Mouse (Mus musculus): Measurements from ENCODE around the gene Fam213a. TPM values are rescaled to one million over a fixed set of nuclear protein-coding genes. Genes with fewer than 3 reads are reported as not detected.

Fam213a gene
- polyA plus RNA-seq, 1 experiment from 2014 or later = 67.9 TPM

- Histone ChIP-seq H3K9me3 (replicated peaks) (no peaks in the 10 kb centered on the region), H3K27ac (peak overlapping the region; percentile 81), H3K4me3 (replicated peaks) (no peak overlapping the region), H3K4me1 (replicated peaks) (peaks cover 37% of the 10 kb centered on the region), H3K27me3 (no peaks in the 10 kb centered on the region), H3K4me2 (peak overlapping the region; percentile 35), H3K36me3 (no peaks in the 10 kb centered on the region), H3K9ac (0 out of 2 replicates have a peak overlapping the region, but pooled peaks have one; percentile 10)
- DNase-seq (no peak), ATAC-seq (ENCODE audit: low read depth) (peak; percentile 57)
- 70% methylated on average over 2 of the region's 2 CpGs for WGBS (ENCODE audit: insufficient replicate concordance)
Measured at GRCm38 (mm10) chr14:41025087-41025486, 11.5 kb upstream of the Fam213a start.

- no peak overlapping the region for H3K27ac ChIP-seq
- no peaks in the 10 kb centered on the region for H3K9me3 ChIP-seq (replicated peaks)
- H3K4me1 ChIP-seq (replicated peaks) = peaks cover 43% of the 10 kb centered on the region
- no peaks in the 10 kb centered on the region for H3K27me3 ChIP-seq
- no peak for DNase-seq
- no peak overlapping the region for H3K4me3 ChIP-seq (replicated peaks)
- 77% methylated on average over 3 of the region's 3 CpGs for WGBS (ENCODE audit: insufficient replicate concordance)
- no peaks in the 10 kb centered on the region for H3K36me3 ChIP-seq
- no peak overlapping the region for H3K4me2 ChIP-seq
- H3K9ac ChIP-seq = no peak overlapping the region
- ATAC-seq (ENCODE audit: low read depth) = no peak
Measured at GRCm38 (mm10) chr14:41021246-41021645, 7.7 kb upstream of the Fam213a start.

- H3K4me2 ChIP-seq = no peak overlapping the region
- no peak for ATAC-seq (ENCODE audit: low read depth)
- H3K9me3 ChIP-seq (replicated peaks) = no peaks in the 10 kb centered on the region
- no peak overlapping the region for H3K27ac ChIP-seq
- H3K27me3 ChIP-seq = no peaks in the 10 kb centered on the region
- no peak for DNase-seq
- no peak overlapping the region for H3K9ac ChIP-seq
- no peaks in the 10 kb centered on the region for H3K36me3 ChIP-seq
- peaks cover 42% of the 10 kb centered on the region for H3K4me1 ChIP-seq (replicated peaks)
- WGBS (ENCODE audit: insufficient replicate concordance) = 12% methylated on average over 5 of the region's 5 CpGs
- no peak overlapping the region for H3K4me3 ChIP-seq (replicated peaks)
Measured at GRCm38 (mm10) chr14:41017460-41017859, 3.9 kb upstream of the Fam213a start.

GRCm38 (mm10) chr14:41014701-41015240 lies 1.2 kb upstream of the Fam213a start:
- no peak overlapping the region for H3K9ac ChIP-seq
- no peaks in the 10 kb centered on the region for H3K27me3 ChIP-seq
- H3K27ac ChIP-seq = no peak overlapping the region
- no peaks in the 10 kb centered on the region for H3K36me3 ChIP-seq
- 40% methylated on average over 5 of the region's 5 CpGs for WGBS (ENCODE audit: insufficient replicate concordance)
- H3K4me2 ChIP-seq = peak overlapping the region; percentile 97; the same call in 1 of the 2 replicates
- H3K4me1 ChIP-seq (replicated peaks) = peaks cover 65% of the 10 kb centered on the region
- ATAC-seq (ENCODE audit: low read depth) = no peak
- no peak for DNase-seq
- no peaks in the 10 kb centered on the region for H3K9me3 ChIP-seq (replicated peaks)
- H3K4me3 ChIP-seq (replicated peaks) = no peak overlapping the region

GRCm38 (mm10) chr14:41013143-41013542 lies 445 bp downstream of the Fam213a start:
- no peak for DNase-seq
- Histone ChIP-seq H3K9ac (peak overlapping the region; percentile 91), H3K4me3 (replicated peaks) (peak overlapping the region; percentile 73), H3K4me2 (peak overlapping the region; percentile 97), H3K27ac (peak overlapping the region; percentile 85), H3K27me3 (no peaks in the 10 kb centered on the region), H3K36me3 (no peaks in the 10 kb centered on the region), H3K4me1 (replicated peaks) (peaks cover 81% of the 10 kb centered on the region), H3K9me3 (replicated peaks) (no peaks in the 10 kb centered on the region)
- 5% methylated on average over 9 of the region's 9 CpGs for whole genome bisulfite sequencing (ENCODE audit: insufficient replicate concordance)
- no peak for ATAC-seq (ENCODE audit: low read depth)

- Histone ChIP-seq H3K9ac (0 out of 2 replicates have a peak overlapping the region, but pooled peaks have one; percentile 1), H3K4me3 (replicated peaks) (no peak overlapping the region), H3K27me3 (no peaks in the 10 kb centered on the region), H3K4me2 (peak overlapping the region; percentile 11; the same call in 1 of the 2 replicates), H3K9me3 (replicated peaks) (no peaks in the 10 kb centered on the region), H3K36me3 (no peaks in the 10 kb centered on the region), H3K27ac (peak overlapping the region; percentile 55), H3K4me1 (replicated peaks) (peaks cover 83% of the 10 kb centered on the region)
- 72% methylated on average over 3 of the region's 3 CpGs for WGBS (ENCODE audit: insufficient replicate concordance)
- DNase-seq (no peak), ATAC-seq (ENCODE audit: low read depth) (no peak)
Measured at GRCm38 (mm10) chr14:41011916-41012315, 1.7 kb downstream of the Fam213a start.

- peaks cover 94% of the 10 kb centered on the region for H3K4me1 ChIP-seq (replicated peaks)
- peak overlapping the region; percentile 74 for H3K4me2 ChIP-seq
- H3K27me3 ChIP-seq = no peaks in the 10 kb centered on the region
- peak overlapping the region; percentile 96 for H3K27ac ChIP-seq
- H3K36me3 ChIP-seq = peaks cover 7% of the 10 kb centered on the region
- 51% methylated on average over 2 of the region's 2 CpGs for WGBS (ENCODE audit: insufficient replicate concordance)
- H3K9ac ChIP-seq = peak overlapping the region; percentile 76
- peak overlapping the region; percentile 50 for H3K4me3 ChIP-seq (replicated peaks)
- DNase-seq (peak; percentile 43), ATAC-seq (ENCODE audit: low read depth) (peak; percentile 84)
- no peaks in the 10 kb centered on the region for H3K9me3 ChIP-seq (replicated peaks)
Measured at GRCm38 (mm10) chr14:41008138-41008537, 5.5 kb downstream of the Fam213a start.

GRCm38 (mm10) chr14:41007641-41008040 lies 5.9 kb downstream of the Fam213a start:
- peak; percentile 85 for ATAC-seq (ENCODE audit: low read depth)
- Histone ChIP-seq H3K9ac (peak overlapping the region; percentile 76), H3K4me2 (peak overlapping the region; percentile 74), H3K4me3 (replicated peaks) (peak overlapping the region; percentile 50), H3K9me3 (replicated peaks) (no peaks in the 10 kb centered on the region), H3K36me3 (peaks cover 10% of the 10 kb centered on the region), H3K27me3 (no peaks in the 10 kb centered on the region), H3K4me1 (replicated peaks) (peaks cover 91% of the 10 kb centered on the region), H3K27ac (peak overlapping the region; percentile 96)
- 9% methylated on average over 5 of the region's 5 CpGs for WGBS (ENCODE audit: insufficient replicate concordance)
- peak; percentile 68 for DNase-seq

GRCm38 (mm10) chr14:41006899-41007298 lies 6.7 kb downstream of the Fam213a start:
- H3K4me2 ChIP-seq = peak overlapping the region; percentile 74
- peak overlapping the region; percentile 96 for H3K27ac ChIP-seq
- 25% methylated on average over 3 of the region's 3 CpGs for WGBS (ENCODE audit: insufficient replicate concordance)
- H3K9ac ChIP-seq = peak overlapping the region; percentile 76
- no peaks in the 10 kb centered on the region for H3K27me3 ChIP-seq
- peak; percentile 89 for ATAC-seq (ENCODE audit: low read depth)
- peaks cover 83% of the 10 kb centered on the region for H3K4me1 ChIP-seq (replicated peaks)
- peaks cover 17% of the 10 kb centered on the region for H3K36me3 ChIP-seq
- DNase-seq = peak; percentile 83
- peak overlapping the region; percentile 50 for H3K4me3 ChIP-seq (replicated peaks)
- H3K9me3 ChIP-seq (replicated peaks) = no peaks in the 10 kb centered on the region

- H3K9me3 ChIP-seq (replicated peaks) = no peaks in the 10 kb centered on the region
- H3K36me3 ChIP-seq = peaks cover 24% of the 10 kb centered on the region
- H3K27ac ChIP-seq = peak overlapping the region; percentile 96
- H3K4me3 ChIP-seq (replicated peaks) = peak overlapping the region; percentile 50
- H3K4me1 ChIP-seq (replicated peaks) = peaks cover 77% of the 10 kb centered on the region
- no peak for ATAC-seq (ENCODE audit: low read depth)
- no peaks in the 10 kb centered on the region for H3K27me3 ChIP-seq
- H3K4me2 ChIP-seq = peak overlapping the region; percentile 74
- WGBS (ENCODE audit: insufficient replicate concordance) = 60% methylated on average over 10 of the region's 10 CpGs
- H3K9ac ChIP-seq = peak overlapping the region; percentile 76
- no peak for DNase-seq
Measured at GRCm38 (mm10) chr14:41006263-41006662, 7.3 kb downstream of the Fam213a start.

GRCm38 (mm10) chr14:41005716-41006115 lies 7.9 kb downstream of the Fam213a start:
- peak overlapping the region; percentile 96 for H3K27ac ChIP-seq
- WGBS (ENCODE audit: insufficient replicate concordance) = 82% methylated on average over 9 of the region's 9 CpGs
- no peak for DNase-seq
- peak overlapping the region; percentile 76 for H3K9ac ChIP-seq
- peak overlapping the region; percentile 74 for H3K4me2 ChIP-seq
- H3K4me1 ChIP-seq (replicated peaks) = peaks cover 75% of the 10 kb centered on the region
- H3K9me3 ChIP-seq (replicated peaks) = no peaks in the 10 kb centered on the region
- H3K4me3 ChIP-seq (replicated peaks) = peak overlapping the region; percentile 50
- peaks cover 29% of the 10 kb centered on the region for H3K36me3 ChIP-seq
- no peaks in the 10 kb centered on the region for H3K27me3 ChIP-seq
- no peak for ATAC-seq (ENCODE audit: low read depth)
